Mouse (Mus musculus): Measurements from ENCODE around the gene Egflam. TPM values are rescaled to one million over a fixed set of nuclear protein-coding genes. Genes with fewer than 3 reads are reported as not detected.

The Egflam gene
- polyA plus RNA-seq, 1 experiment from 2014 or later = 17.0 TPM

GRCm38 (mm10) chr15:7207292-7207691 is 190.9 kb downstream of the Egflam start:
- H3K4me2 ChIP-seq (replicated peaks) = no peak overlapping the region
- 88% methylated on average over 7 of the region's 7 CpGs for WGBS
- H3K9ac ChIP-seq = no peak overlapping the region
- no peak overlapping the region for H3K27ac ChIP-seq
- H3K4me3 ChIP-seq = no peak overlapping the region
- H3K27me3 ChIP-seq (replicated peaks) = no peaks in the 10 kb centered on the region
- H3K4me1 ChIP-seq = peaks cover 10% of the 10 kb centered on the region
- ATAC-seq (ENCODE audit: low FRiP score, low read depth) = no peak
- no peaks in the 10 kb centered on the region for H3K36me3 ChIP-seq
- H3K9me3 ChIP-seq = no peaks in the 10 kb centered on the region

GRCm38 (mm10) chr15:7206110-7206509 is 192.1 kb downstream of the Egflam start:
- H3K4me1 ChIP-seq = peaks cover 18% of the 10 kb centered on the region
- no peak overlapping the region for H3K4me3 ChIP-seq
- no peaks in the 10 kb centered on the region for H3K9me3 ChIP-seq
- H3K36me3 ChIP-seq = no peaks in the 10 kb centered on the region
- H3K9ac ChIP-seq = no peak overlapping the region
- no peak overlapping the region for H3K4me2 ChIP-seq (replicated peaks)
- 50% methylated on average over 5 of the region's 5 CpGs for WGBS
- ATAC-seq (ENCODE audit: low FRiP score, low read depth) = no peak
- H3K27ac ChIP-seq = no peak overlapping the region
- no peaks in the 10 kb centered on the region for H3K27me3 ChIP-seq (replicated peaks)

GRCm38 (mm10) chr15:7204917-7205316 is 193.3 kb downstream of the Egflam start:
- Histone ChIP-seq H3K27me3 (replicated peaks) (no peaks in the 10 kb centered on the region), H3K4me1 (peaks cover 22% of the 10 kb centered on the region), H3K4me2 (replicated peaks) (no peak overlapping the region), H3K36me3 (no peaks in the 10 kb centered on the region), H3K9ac (no peak overlapping the region), H3K4me3 (no peak overlapping the region), H3K9me3 (no peaks in the 10 kb centered on the region), H3K27ac (no peak overlapping the region)
- ATAC-seq (ENCODE audit: low FRiP score, low read depth) = no peak
- WGBS = 64% methylated on average over 13 of the region's 13 CpGs

- no peak for ATAC-seq (ENCODE audit: low FRiP score, low read depth)
- no peak overlapping the region for H3K27ac ChIP-seq
- no peaks in the 10 kb centered on the region for H3K36me3 ChIP-seq
- peaks cover 31% of the 10 kb centered on the region for H3K4me1 ChIP-seq
- H3K9me3 ChIP-seq = no peaks in the 10 kb centered on the region
- H3K27me3 ChIP-seq (replicated peaks) = no peaks in the 10 kb centered on the region
- 69% methylated on average over 9 of the region's 9 CpGs for WGBS
- H3K4me2 ChIP-seq (replicated peaks) = no peak overlapping the region
- H3K9ac ChIP-seq = no peak overlapping the region
- no peak overlapping the region for H3K4me3 ChIP-seq
These were observed 194.4 kb downstream of the Egflam start for GRCm38 (mm10) chr15:7203606-7204330.

GRCm38 (mm10) chr15:7202981-7203380 is 195.2 kb downstream of the Egflam start:
- no peak overlapping the region for H3K9ac ChIP-seq
- H3K9me3 ChIP-seq = no peaks in the 10 kb centered on the region
- no peaks in the 10 kb centered on the region for H3K36me3 ChIP-seq
- H3K27ac ChIP-seq = no peak overlapping the region
- no peaks in the 10 kb centered on the region for H3K27me3 ChIP-seq (replicated peaks)
- 90% methylated on average over 5 of the region's 5 CpGs for WGBS
- H3K4me2 ChIP-seq (replicated peaks) = no peak overlapping the region
- no peak overlapping the region for H3K4me3 ChIP-seq
- peaks cover 32% of the 10 kb centered on the region for H3K4me1 ChIP-seq
- ATAC-seq (ENCODE audit: low FRiP score, low read depth) = no peak

- H3K9ac ChIP-seq = no peak overlapping the region
- no peaks in the 10 kb centered on the region for H3K27me3 ChIP-seq (replicated peaks)
- no peaks in the 10 kb centered on the region for H3K9me3 ChIP-seq
- no peaks in the 10 kb centered on the region for H3K36me3 ChIP-seq
- H3K4me1 ChIP-seq = peaks cover 32% of the 10 kb centered on the region
- WGBS = 57% methylated on average over 9 of the region's 9 CpGs
- no peak for ATAC-seq (ENCODE audit: low FRiP score, low read depth)
- no peak overlapping the region for H3K4me2 ChIP-seq (replicated peaks)
- no peak overlapping the region for H3K27ac ChIP-seq
- H3K4me3 ChIP-seq = no peak overlapping the region
These were observed 196.5 kb downstream of the Egflam start for GRCm38 (mm10) chr15:7201421-7202380.

GRCm38 (mm10) chr15:7200286-7200685 is 197.9 kb downstream of the Egflam start:
- ATAC-seq (ENCODE audit: low FRiP score, low read depth) = no peak
- H3K36me3 ChIP-seq = no peaks in the 10 kb centered on the region
- H3K4me2 ChIP-seq (replicated peaks) = no peak overlapping the region
- H3K9me3 ChIP-seq = no peaks in the 10 kb centered on the region
- no peak overlapping the region for H3K9ac ChIP-seq
- WGBS = 75% methylated on average over 6 of the region's 6 CpGs
- no peaks in the 10 kb centered on the region for H3K27me3 ChIP-seq (replicated peaks)
- no peak overlapping the region for H3K27ac ChIP-seq
- peaks cover 37% of the 10 kb centered on the region for H3K4me1 ChIP-seq
- no peak overlapping the region for H3K4me3 ChIP-seq

GRCm38 (mm10) chr15:7198816-7199215 is 199.4 kb downstream of the Egflam start:
- peak; percentile 67 for ATAC-seq (ENCODE audit: low FRiP score, low read depth)
- WGBS = 33% methylated on average over 2 of the region's 2 CpGs
- no peaks in the 10 kb centered on the region for H3K27me3 ChIP-seq (replicated peaks)
- no peak overlapping the region for H3K4me3 ChIP-seq
- H3K4me1 ChIP-seq = peaks cover 43% of the 10 kb centered on the region
- no peaks in the 10 kb centered on the region for H3K9me3 ChIP-seq
- peak overlapping the region; percentile 54; the same call in 1 of the 2 replicates for H3K27ac ChIP-seq
- H3K4me2 ChIP-seq (replicated peaks) = no peak overlapping the region
- H3K9ac ChIP-seq = no peak overlapping the region
- H3K36me3 ChIP-seq = no peaks in the 10 kb centered on the region

- Histone ChIP-seq H3K4me3 (no peak overlapping the region), H3K27ac (no peak overlapping the region), H3K9me3 (no peaks in the 10 kb centered on the region), H3K4me1 (peaks cover 44% of the 10 kb centered on the region), H3K9ac (no peak overlapping the region), H3K36me3 (no peaks in the 10 kb centered on the region), H3K4me2 (replicated peaks) (no peak overlapping the region), H3K27me3 (replicated peaks) (no peaks in the 10 kb centered on the region)
- WGBS = 59% methylated on average over 3 of the region's 3 CpGs
- no peak for ATAC-seq (ENCODE audit: low FRiP score, low read depth)
These were observed 200.3 kb downstream of the Egflam start for GRCm38 (mm10) chr15:7197652-7198445.

- peak overlapping the region; percentile 44; the same call in 1 of the 2 replicates for H3K4me2 ChIP-seq (replicated peaks)
- ATAC-seq (ENCODE audit: low FRiP score, low read depth) = peak; percentile 83
- no peaks in the 10 kb centered on the region for H3K27me3 ChIP-seq (replicated peaks)
- H3K4me3 ChIP-seq = no peak overlapping the region
- H3K9me3 ChIP-seq = no peaks in the 10 kb centered on the region
- H3K4me1 ChIP-seq = peaks cover 36% of the 10 kb centered on the region
- 22% methylated on average over 6 of the region's 6 CpGs for WGBS
- H3K27ac ChIP-seq = peak overlapping the region; percentile 64; the same call in 1 of the 2 replicates
- no peak overlapping the region for H3K9ac ChIP-seq
- peaks cover 15% of the 10 kb centered on the region for H3K36me3 ChIP-seq
These were observed 203.4 kb downstream of the Egflam start for GRCm38 (mm10) chr15:7194748-7195221.

- Histone ChIP-seq H3K4me1 (peaks cover 31% of the 10 kb centered on the region), H3K27ac (peak overlapping the region; percentile 64; the same call in 1 of the 2 replicates), H3K9ac (no peak overlapping the region), H3K9me3 (no peaks in the 10 kb centered on the region), H3K4me3 (no peak overlapping the region), H3K4me2 (replicated peaks) (peak overlapping the region; percentile 44), H3K27me3 (replicated peaks) (no peaks in the 10 kb centered on the region), H3K36me3 (peaks cover 18% of the 10 kb centered on the region)
- ATAC-seq (ENCODE audit: low FRiP score, low read depth) = peak; percentile 66
- WGBS = 9% methylated on average over 13 of the region's 13 CpGs
These were observed 204.0 kb downstream of the Egflam start for GRCm38 (mm10) chr15:7194147-7194720.
